Mouse (Mus musculus) adrenal gland, postnatal 10 days (tissue): Measurements from ENCODE around the gene Klhl18. TPM values are rescaled to one million over a fixed set of nuclear protein-coding genes. Genes with fewer than 3 reads are reported as not detected.
"Not testable (repeated sequence)": the region's sequence is repeated elsewhere in the genome, so short reads cannot be mapped to it uniquely, and the experiment has no call there.

Source experiments
- DNase-seq: peaks from one replicate; pipeline ENCODE4 v3.0.0; 2021; ENCODE audit warnings: mixed read lengths
- total RNA-seq, 2 experiments: library from RNA; stranded (reverse); gene quantifications; 2 replicates each; pipeline ENCODE4 v1.2.3; 2021

Klhl18 gene
- total RNA-seq, 2 experiments from 2014 or later = 12.3 to 13.8 TPM

DNA sequence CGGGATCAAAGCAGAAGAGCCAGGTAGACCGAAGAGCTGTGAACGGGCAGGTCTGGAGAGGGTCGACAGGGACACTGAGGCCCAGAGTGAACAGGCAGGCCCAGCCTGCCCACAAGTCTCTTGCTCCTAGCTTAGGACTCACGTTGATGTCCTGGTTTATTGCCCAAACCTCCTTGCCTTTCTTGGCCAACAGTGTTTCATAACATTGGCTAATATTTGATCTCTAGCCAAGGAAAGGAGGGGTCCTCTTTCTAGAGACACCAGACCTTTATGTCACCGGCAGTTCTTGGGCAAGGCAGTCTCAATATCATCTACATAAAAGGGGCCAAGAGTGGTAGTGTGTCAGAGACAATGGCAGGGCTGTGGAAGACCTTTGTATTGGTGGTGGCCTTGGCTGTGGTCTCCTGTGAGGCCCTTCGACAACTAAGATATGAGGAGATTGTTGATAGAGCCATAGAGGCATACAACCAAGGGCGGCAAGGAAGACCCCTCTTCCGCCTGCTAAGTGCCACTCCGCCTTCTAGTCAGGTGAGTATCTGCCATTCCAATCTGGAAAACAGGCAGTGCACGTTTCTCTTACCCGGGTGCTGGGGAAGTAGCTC is 56.9 kb downstream of the Klhl18 start, which contains the start of gene Ngp:
Gene Ngp (plus strand): TSS at position 237 of the 602 bp plus-strand sequence.
- no peak for DNase-seq

DNA sequence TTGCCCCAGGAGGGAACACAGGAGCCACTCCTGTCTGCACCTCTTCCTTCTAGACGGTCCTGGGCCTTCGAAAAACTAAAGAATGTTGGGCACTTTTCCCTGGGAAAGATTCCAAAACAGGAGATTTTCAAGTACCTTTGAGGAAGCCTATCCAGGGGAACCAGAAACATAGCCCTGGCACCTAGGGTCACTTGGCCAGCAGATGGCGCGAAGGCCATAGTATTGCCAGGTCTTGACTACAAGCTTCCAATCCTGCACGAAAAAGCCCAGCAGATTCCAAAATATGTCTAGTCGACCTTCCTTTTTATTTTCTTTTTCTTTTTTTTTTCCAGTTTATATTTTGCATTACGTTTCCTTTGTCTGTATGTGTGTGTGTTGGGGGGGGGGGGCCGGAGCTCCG is 62.7 kb downstream of the Klhl18 start:
- DNase-seq = peak; percentile 68

DNA sequence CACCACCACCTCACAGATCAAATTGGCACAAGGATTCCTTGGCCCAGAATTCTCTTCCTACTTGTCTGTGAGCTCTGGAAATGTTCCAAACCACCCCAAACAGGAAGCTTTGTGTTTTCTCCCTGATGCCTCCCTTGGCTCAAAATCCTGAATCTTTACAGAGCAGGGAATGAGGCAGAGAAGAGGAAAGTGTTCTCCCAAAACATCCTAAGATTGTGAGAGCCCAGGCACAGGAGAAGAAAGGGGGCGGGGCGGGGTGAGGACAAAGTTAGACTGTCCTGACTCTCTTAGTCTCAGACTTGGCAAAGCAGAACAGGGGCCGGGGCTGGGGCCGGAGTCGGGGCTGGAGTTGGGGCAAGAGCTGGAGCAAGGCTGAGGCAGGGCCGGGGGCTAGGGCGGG is 63.6 kb downstream of the Klhl18 start:
- DNase-seq = no peak

DNA sequence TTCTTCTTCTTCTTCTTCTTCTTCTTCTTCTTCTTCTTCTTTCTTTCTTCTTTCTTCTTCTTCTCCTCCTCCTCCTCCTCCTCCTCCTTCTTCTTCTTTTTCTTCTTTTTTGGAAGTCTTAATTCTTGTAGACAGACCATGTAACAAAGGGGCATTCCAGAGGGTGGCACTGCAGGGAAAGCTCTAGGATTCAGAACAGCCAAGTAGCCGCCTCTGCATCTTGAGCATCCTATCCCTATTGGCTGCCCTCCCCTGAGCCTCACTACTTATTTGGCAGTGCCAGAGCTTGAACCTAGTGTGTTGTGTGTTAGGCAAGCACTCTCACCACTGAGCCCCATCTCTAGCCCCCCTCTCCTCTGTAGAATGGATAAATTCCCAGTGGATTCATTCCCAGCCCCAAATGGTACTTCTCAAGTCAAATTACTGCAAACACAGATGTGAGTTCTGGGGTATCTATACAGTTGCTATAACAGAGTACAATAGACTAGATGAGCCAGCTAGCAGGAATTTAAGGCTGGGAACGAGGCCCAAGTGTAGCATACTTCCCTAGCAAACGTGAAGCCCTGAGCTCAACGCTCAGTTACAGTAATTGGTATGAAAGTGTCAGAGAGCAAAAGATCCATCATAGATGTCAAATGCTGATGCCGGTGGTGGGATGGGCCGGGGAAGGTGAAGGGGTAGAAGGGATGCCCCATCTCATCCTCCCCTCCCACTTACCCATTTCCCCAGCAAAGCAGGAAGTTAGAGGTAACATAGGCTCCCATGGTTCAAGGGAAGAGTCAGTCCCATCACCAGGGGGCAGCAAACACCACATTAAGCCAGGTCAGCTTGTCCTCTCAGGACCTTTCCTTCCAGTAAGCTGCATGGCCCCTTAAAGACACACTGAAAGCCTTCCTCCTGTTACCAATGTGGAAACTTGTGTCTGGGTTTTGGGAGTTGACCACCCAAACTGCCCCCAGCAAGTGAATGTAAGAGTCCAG is 65.3 kb downstream of the Klhl18 start:
- DNase-seq = peak; percentile 90

DNA sequence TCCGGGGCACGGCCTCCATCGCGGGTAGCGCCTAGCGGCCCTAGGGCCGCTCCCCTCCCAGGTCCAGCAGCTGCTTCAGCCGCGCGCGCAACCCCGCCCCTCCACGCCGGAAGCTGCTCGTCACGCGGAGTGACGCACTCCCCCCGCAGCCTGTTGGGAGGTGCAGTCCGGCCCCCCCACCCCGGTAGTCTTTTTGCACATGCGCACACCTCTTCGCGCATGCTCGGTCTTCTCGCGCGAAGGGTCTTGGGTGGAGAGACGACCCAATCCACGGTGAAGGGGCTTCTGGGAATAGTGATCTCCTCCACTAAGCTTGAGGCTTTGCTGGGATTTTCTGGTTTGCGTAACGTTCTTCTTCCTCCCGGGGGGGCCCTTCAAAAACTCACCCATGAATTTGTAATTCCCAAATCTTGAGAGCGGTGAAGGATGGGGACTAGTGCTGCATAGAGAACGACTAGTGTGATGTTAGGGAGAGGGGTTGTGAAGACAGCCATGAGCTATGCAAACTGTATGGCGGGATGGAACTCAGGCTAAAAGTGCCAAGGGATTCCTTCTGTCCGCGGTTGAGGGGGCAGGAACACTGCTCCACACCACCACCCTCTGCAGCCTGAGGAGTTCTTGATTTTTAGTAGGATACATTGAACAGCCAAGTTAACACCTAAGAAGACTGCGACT is 68.3 kb downstream of the Klhl18 start, which contains the start of gene Ptpn23:
Gene Ptpn23 (minus strand): TSS at position 115 of the 675 bp plus-strand sequence.
- peak; percentile 98 for DNase-seq

DNA sequence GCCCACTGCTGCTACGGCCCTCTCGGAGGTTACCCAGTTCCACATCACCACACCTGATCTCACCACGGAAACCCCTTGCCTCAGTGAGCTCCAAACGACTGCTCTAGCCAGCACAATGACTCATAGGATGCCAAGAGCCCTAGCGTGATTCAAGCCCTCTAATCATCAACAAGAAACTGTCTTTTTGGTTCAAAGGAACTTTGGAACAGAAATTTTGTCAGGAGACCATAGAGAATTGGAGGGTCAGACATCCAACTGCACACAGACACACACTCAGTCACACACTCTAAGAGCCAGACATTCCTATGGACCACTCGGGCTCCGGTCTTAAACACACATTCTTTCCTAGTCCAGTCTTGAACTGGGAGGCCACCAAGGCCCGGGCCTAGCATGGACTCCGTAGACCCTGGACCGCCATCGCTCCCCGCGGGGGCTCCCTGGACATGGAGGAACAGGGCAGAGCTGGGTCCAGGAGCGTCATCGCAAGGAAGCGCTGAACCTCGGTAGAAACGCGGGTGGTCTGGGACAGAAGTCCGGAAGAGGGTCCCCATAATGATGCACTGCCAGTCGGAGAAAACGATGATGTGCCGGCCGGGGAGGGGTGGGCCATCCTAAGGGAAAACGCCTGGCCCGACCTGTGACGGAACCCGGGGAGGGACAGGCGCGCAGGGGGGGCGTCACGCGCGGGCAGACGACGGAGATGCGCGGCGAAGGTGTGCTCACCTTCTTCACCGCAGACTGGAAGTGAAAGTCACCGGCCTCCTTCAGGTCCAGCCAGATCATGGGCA is 69.0 kb downstream of the Klhl18 start:
- DNase-seq = no peak

DNA sequence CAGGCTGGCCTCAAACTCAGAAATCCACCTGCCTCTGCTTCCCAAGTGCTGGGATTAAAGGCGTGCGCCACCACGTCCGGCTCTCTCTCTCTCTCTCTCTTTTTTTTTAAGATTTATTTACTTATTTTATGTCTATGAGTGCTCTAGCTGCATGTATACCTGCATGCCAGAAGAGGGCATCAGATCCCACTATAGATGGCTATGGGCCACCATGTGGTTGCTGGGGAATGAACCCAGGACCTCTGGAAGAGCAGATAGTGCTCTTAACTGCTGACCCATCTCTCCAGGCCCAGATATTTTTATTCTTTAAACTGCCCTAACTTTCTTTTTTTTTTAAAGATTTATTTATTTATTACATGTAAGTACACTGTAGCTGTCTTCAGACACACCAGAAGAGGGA is 73.3 kb downstream of the Klhl18 start:
- not testable (repeated sequence) for DNase-seq

DNA sequence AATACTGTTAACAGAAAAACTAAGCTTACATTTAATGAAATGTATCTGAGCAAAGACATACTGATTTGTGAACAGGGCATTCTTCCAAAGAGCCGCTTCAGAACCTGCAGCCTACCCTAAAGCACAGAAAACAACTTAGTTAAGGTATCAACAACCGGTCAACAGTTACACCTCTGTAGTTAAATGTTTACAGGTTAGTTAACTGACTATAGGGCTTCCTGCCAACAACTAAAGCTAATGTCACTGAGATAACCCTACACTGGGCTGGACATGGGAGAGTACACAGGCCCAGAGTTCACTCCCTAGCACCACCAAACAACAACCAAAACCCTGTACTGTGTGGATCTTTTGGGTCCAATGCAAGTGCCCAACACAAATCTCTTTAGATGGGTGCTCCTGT is 73.8 kb downstream of the Klhl18 start:
- DNase-seq = no peak

DNA sequence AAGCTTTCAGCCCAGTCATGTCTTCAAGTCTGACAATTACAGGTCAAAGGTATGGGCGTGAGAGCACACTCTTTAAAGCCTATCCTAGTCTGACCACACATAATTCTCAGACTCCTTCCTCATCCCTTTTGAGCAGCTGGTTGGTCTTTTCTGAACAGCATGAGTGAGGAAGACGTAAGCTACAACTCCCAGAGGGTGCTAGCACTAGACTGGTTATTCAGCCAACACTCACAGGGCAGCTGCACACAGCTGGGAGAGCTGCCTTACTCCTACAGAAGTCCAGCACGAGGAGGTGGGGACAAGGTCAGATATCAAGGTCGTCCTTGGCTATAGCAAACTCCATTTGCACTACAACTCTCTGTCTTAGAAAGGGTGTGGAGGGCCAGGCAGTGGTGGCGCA is 75.8 kb downstream of the Klhl18 start:
- peak; percentile 43 for DNase-seq

DNA sequence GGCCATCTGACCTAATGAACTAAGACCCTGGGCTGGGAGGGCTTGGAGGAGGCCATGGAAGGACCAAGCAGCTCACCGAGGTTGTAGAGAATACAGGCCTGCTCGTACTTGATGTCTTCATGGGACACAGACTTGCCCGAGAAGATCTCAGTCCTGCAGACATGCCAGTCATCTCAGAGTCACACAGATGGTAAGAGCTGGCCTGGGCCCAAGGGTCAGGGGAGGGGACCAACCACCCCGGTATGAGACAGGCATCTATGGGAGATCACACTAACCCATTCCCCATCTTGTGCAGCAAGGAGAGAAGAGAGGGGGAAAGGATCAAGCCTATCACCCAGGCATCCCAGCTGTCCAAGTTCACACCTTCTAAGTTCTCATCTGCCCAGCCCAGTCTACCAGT is 83.2 kb downstream of the Klhl18 start:
- DNase-seq = no peak

DNA sequence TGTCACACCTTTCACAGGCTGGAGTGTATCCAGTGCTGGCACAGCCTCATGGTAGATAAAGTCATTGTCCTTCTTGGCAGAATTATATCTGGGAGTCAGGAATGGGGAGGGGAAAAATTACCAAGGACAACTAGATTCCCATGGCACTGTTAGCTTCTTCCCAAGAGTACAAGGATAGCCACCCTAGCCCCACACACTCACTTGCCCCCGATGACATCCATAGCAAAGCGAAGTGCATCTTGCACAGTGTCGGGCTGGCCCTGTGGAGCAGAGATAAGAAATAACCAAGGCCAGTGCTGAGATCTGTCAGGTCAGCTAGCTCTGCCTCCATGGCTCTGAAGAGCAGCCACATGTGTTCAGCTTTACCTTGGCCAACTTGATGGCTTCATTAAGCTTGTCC is 85.7 kb downstream of the Klhl18 start:
- no peak for DNase-seq

DNA sequence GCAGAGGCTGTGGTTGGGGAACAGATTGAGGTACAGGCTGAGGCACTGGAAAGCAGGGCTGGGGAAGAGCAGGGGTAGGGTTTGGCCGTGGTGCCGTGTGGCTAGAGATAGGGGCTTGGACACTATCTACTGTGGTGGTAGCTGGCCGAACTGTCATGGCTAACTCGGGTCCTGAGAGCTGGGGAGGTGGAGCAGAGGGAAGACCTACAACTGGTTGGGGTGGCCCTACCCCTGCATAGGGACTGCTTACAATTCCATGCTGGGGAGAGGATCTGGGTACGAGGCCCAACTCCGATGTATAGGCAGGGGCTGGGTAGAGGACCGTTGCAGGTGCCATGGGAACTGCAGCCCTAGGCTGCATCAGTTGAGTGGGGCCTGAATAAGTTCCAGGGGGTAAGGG is 88.5 kb downstream of the Klhl18 start:
- no peak for DNase-seq

DNA sequence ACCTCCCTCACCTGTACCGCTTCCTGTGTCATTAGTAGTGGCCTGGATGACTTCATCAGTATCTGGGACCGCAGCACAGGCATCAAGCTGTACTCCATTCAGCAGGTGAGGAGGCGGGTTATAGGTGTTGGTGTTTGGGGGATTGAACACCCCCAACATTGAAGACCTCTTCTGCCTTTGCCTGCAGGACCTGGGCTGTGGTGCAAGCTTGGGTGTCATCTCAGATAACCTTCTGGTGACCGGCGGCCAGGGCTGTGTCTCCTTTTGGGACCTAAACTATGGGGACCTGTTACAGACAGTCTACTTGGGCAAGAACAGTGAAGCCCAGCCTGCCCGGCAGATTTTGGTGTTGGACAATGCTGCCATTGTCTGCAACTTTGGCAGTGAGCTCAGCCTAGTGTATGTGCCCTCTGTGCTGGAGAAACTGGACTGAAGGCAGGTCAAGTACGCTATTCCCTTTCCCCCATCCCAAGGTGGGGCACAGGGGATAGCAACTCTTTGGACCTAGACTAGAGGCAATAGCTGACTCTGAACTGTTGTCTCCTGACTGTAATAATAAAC is 92.0 kb downstream of the Klhl18 start:
- no peak for DNase-seq

DNA sequence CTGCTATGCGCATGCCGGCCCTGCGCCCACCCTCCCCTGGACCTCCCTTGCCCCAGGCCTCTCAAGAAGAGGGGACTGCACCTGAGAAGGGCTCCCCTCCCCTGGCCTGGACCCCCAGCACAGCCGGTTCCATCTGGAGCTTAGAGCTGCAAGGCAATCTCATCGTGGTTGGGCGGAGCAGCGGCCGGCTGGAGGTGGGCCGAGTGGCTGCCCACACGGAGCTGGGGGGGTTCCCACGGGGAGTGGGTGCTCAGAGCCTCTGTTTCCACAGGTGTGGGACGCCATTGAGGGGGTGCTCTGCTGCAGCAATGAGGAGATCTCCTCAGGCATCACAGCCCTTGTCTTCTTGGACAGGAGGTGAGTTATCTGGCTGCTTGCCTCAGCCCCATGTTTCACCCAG is 95.2 kb downstream of the Klhl18 start:
- DNase-seq = no peak

DNA sequence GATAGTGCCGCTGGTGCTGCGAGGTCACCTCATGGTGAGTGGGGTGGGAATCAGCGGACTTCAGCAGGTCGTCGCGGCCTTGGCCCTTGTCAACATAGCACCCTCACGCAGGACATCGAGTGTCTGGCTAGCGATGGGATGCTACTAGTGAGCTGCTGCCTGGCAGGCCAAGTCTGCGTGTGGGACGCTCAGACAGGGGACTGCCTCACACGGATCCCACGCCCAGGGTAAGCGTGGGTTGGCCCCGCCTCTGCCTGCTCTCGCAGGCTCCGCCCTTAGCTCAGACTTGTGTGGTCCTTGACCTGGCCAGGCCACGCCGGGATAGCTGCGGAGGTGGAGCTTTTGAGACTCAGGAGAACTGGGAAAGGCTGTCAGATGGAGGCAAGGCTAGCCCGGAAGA is 95.8 kb downstream of the Klhl18 start:
- DNase-seq = peak; percentile 45

DNA sequence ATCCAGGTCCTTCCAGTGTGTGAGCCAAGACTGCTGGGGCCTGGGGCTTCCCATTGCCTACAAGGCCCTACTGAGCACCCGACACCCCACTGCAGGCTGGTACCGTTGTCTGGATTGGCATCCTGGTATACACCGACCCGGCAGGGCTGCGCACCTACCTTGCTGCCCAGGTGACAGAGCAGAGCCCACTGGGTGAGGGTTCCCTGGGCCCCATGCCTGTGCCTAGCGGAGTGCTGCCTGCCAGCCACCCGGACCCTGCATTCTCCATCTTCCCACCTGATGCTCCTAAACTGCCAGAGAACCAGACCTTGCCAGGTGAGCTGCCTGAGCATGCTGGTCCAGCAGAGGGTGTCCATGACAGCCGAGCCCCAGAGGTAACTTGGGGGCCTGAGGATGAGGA is 97.1 kb downstream of the Klhl18 start:
- no peak for DNase-seq

DNA sequence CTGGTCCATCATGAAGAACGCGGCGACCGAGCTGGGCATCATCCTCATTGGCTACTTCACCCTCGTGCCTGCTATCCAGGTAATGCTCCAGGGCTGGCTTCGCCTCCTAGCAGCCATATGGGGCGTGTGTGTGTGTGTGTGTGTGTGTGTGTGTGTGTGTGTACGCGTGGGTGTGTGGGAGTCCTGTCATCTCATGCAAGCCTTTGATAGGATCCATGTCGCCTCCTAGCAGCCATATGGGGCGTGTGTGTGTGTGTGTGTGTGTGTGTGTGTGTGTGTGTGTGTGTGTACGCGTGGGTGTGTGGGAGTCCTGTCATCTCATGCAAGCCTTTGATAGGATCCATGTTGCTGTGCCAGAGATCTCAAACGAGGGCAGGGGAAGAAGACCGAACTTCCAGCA is 98.8 kb downstream of the Klhl18 start:
- not testable (repeated sequence) for DNase-seq
